Mouse (Mus musculus): ENCODE measurements around the gene H2afv. TPM values are rescaled to one million over a fixed set of nuclear protein-coding genes. Genes with fewer than 3 reads are reported as not detected.

H2afv gene
- 10 to 100 TPM; 41.4 to 42.5 TPM for total RNA-seq (2021)
- long read RNA-seq, experiment 1, transcript H2afv-202 (5 exons, 1,633 nt), result major isoform, 106 of 118 reads
- long read RNA-seq, experiment 1, transcript H2afv-201 (4 exons, 519 nt), result minor isoform, 6 of 118 reads
- long read RNA-seq, experiment 1, partial matches to known transcripts, result 2 of 118 reads
- long read RNA-seq, experiment 1, other reads (novel, unspliced or antisense), result 4 of 118 reads
- long read RNA-seq, experiment 2, transcript H2afv-202 (5 exons, 1,633 nt), result major isoform, 86 of 92 reads
- long read RNA-seq, experiment 2, partial matches to known transcripts, result 1 of 92 reads
- long read RNA-seq, experiment 2, other reads (novel, unspliced or antisense), result 1 of 92 reads

DNA sequence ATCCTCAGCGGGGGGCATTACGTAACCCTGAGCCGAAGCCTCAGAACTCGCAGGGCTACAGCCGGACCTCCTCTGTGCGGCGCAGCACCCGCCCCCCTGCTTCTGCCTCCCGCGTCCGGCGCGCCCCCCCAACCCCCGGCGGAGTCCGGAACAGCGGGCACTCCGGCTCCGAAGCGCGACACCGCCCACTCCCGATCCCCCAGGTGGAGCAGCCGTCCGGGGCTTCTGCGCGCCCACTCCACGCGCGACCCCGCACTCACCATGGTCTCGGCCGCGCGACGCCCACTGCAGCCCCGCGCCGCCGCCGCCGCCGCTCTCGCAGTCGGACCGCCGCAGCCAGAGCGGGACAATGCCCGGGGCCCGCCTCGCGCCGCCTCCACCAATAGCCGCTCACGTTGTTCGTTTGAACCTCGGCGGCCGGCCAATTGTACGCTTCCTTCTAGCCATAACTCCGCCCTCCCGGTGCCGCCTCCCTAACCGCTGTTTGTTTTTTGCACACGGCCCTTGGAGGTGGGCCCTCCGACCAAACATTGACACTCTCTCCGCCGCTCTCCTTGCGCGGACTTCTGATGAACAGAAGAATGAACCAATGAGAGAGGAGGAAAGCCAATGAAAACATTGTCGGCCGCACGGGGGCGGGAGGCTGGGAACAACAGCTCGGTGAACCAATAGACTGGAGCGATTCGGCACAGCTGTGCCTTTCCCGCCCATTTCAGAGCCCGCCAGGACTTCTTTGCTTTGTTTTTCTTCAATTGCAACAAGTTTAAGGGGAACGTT is at the start of gene H2afv:
Gene H2afv, minus strand, starts transcription at position 367 of the 777 bp plus-strand sequence.
- DNase-seq (ENCODE audit: low spot score in 2 of 2), result peak; percentile 99 to 100

DNA sequence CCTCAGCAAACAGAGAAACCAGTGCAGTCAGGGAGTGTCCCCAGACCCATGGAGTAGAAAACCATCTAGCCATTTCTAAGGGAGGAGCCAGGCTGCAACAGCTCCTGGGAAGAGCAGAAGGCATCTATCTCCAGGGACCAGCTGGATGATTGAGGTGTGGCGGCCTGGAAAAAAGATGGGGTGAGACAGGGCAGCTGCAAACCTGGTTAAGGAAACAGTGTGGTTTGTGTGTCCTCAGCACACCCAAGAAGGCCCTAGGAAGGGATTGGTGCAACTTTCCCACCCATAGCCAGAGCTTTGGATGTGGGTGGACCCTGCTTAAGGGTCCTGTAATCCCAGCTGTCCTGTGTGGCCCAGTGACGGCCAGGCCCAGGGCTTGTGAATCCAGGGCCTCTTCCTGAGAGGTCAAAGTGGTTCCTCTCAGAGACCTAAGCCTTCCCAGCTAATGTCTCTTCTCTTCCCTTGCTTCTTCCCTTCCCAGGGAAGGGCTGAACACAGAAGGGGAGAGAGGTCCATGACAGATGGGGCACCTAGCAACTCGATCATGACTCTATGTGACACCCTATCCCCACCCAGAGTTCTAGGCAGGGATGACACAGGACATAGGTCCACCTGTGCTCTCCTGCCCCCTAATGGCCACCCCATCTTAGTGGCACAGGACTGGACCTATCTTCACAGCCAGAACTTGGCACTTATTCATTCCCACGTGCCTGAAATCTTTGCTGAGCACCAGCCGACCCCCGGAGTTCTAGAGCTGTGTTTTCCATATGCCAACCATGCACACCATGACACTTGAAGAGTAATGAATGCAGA is 45.7 kb upstream of the H2afv start:
- no peak for DNase-seq (ENCODE audit: low spot score in 2 of 2)

DNA sequence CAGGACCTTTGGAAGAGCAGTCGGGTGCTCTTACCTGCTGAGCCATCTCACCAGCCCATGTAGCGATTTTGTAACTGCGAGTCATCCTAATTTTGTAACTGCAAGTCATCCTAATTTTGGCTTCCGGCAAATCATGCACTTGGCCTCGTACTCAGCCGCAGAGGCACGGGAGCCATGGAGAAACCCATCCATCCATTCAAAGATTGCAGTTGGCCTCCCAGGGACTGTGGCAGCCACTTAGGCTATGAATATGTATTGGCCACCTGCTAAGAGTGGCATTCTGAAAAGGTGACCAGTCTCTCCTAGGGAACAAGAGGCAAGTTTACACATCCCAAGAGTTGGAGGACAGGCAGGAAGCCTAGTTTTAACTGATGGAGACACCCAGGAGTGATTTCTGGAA is 45.0 kb upstream of the H2afv start:
- DNase-seq (ENCODE audit: low spot score in 2 of 2), result no peak

DNA sequence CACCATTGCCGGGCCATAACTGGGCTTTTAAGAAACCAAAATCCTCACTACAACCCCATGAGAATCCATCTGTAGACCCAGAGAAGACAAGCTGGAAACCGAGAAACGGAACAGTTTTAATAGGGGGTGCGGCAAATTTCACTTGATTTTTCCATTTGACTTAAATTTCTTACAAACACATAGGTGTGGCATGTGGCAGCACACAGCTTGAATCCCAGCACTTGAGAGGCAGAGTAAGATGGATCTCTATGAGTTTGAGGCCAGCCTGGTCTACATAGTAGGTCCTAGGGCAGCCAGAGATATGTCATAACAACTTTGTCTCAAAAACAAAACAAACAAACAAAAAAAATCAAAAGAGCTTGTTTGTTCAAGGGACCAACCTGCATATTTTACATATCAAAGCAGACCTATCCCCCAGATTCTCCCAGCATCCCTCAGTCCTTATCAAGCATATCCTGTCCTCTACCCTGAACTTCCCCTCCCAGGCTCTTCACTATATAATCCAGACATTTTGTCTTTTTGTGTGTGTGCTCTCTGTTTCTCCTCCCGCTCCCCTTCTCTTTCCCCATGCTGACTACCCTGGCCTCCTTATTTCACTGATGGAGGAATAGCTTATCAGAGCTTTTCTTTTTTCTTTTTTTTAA is 43.9 kb upstream of the H2afv start:
- no peak for DNase-seq (ENCODE audit: low spot score in 2 of 2)

DNA sequence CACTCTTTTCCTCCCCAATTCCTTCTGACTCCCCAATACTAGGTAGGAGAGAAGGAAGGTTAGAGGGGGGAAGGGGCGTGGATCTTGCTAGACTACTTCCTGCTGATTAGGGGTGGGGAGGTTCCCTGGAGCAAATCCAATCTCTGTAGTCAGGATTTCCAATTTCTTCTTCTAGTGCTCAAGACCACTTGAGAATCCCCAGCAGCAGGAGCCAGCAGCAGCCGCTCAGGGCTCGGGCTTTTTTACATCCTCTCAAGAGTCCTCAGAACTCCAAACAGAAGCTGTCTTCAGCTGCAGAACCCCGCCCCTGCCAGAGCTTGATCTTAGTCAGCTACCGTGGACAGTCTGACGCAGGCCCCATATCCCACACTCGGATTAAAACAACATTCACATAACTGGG is 43.3 kb upstream of the H2afv start:
- no peak for DNase-seq (ENCODE audit: low spot score in 2 of 2)

DNA sequence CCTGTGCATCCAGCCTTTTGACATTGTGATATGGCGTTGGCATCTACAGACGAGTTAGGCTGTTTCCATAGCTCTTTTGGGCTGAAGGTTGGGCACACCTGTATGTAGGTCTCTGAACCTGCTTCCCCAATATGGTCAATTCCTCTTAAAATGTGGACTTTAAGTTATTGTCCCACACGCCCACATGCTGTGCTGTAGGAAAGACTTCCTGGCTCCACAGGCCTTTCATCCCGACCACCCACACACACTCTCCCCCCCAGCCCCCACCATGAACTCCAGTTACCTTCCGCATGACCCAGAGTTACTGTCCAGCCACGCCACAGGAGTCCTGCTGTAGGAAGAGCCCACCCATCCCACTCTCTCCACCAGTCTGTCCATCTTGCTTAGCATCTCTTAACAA is 42.7 kb upstream of the H2afv start:
- DNase-seq (ENCODE audit: low spot score in 2 of 2), result no peak

DNA sequence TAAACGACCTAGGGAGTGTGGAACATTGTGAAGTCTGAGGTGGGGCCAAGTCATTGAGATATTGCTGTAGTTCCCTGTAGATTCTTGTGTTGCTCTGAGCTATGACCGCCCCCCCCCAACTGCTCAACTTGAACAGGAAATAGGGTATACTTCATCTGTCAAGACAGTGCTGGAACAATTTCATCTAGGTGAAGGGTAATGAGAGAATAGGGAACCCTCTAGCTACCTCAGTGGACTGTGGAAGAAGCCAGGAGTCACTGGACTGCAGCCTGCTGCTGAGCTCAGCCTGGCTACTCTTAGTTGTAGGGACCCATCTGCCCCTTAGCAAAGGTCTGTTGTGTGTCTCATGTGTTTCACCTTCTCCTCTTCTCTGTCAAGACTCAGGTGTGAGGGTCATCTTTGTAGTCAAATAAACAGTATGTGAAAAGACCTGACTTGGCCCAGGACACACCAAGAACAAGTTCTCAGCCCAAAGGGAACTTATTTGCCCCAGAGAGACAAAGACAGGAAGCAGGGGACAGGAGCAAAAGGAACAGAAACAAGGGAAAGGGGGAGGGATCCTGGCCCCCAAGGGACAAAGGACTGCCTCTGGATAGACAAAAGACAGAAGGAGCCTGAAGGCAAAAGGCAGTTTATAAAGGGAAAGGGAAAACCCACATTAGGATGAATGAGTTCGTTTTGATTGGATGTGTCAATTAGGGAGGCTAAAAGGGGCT is 40.2 kb upstream of the H2afv start:
- no peak for DNase-seq (ENCODE audit: low spot score in 2 of 2)

DNA sequence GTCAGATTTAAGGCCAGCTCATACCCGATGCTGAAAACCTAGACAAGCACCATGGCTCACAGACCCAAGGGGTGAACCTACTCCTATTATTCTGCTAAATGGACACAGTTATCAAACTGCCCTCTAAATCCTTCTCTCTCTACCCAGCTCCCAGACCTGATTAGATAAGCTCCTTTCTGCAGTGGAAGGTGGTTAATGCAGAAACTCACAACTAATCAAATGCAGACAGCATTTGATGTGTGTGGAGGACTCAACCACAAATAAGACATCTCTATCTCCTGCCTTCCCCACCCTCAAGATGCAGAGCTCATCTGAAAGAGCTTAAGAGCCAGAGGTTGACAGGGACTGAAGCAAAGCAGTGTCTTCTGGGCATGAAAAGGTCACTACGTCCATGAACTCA is 38.9 kb upstream of the H2afv start:
- no peak for DNase-seq (ENCODE audit: low spot score in 2 of 2)

DNA sequence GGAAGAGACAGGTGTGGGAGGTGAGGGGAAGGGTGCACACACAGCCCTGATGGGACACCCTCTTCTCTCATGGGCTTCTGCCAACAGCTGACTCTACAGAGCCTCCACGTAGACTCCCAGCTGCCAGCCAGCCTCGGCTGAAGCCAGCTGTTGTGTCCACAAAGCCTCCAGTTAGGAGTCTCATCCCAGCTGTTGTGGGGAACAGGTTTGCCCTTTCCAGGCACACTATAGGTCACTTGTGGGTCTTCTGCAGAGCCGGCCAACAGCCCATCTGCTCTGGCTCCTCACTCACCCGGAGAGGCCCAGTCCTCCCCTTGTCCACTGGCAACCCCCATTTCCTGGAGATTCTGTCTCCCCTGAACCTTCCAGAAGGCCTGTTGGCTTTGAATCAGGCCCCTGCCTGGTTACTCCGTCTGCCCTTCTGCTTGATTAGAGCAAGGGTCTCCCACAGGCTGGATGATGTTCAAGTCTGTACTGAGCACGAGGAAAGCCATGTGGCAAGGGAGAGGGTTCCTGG is 37.5 kb upstream of the H2afv start:
- DNase-seq (ENCODE audit: low spot score in 2 of 2), result no peak

DNA sequence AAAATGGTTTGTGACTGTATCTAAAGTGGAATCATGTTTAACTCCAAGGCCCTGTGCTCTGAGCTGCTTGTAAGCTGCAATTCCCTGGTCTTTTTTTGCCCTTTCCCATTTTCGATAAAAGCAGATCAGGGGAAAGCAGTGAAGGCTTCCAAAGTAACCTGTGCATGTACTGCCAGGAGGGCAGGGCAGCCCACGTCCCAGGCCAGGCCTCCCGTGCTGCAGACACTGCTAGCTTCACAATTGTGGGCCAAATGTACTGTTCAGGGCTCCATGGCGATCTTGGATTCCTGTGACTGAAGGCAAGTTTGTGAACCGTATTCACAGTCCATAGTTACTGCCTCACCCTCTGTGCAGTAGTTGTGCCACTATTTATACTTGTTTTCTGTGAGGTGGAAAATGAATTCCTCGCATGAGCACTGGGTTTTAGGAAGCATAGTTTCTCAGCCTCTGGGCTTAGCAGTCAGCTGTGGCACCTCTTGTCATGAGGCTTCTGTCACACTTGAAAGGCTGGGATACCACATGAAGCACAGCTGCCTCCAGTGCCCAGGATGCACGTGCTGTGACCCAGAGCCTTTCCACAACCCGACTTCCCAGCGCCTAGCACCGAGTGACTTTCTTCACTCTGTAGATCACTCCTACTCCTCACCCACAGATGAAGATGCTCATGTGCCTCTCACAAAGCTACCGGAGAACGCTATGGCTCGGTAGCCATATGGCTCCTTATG is 36.6 kb upstream of the H2afv start:
- peak in 1 of 2 experiments; percentile 12 for DNase-seq (ENCODE audit: low spot score in 2 of 2)

DNA sequence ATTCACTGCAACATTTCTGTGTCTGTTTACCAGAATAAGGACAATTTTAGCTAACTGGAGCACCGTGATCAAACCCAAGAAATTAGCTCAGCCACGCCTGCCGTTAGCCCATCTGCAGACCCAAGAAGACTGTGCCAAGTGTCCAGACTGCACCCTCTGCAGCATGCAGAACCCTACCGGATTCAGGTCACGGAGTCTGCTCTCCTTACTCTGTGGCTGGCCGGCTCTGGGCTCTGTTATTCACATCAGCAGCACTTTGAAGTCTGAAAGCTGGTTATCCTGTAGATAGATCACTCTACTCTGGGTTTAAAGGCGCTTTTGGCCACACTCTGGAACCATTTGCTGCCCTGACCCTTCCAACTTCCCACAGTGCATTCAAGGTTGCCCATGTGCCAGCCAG is 35.9 kb upstream of the H2afv start:
- no peak for DNase-seq (ENCODE audit: low spot score in 2 of 2)

DNA sequence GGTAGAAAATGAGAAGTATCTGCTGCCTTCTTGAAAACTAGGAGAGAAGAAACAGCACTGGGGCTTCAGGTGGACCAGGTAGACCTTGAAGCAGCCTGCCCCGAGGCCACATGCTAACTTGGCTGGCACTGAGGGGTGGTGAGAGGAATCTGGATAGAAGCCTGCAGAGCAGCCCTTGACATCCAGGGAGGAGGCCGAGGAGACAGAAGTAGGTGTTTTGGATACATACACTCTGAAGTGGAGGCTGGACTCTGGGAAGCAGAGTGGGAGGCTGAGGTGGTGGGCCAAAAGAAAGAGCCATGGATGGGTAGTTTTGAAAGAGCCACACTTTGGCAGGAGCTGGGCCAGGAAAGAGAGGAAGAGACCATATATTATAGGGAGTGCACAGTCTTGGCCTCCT is 35.0 kb upstream of the H2afv start:
- no peak for DNase-seq (ENCODE audit: low spot score in 2 of 2)

DNA sequence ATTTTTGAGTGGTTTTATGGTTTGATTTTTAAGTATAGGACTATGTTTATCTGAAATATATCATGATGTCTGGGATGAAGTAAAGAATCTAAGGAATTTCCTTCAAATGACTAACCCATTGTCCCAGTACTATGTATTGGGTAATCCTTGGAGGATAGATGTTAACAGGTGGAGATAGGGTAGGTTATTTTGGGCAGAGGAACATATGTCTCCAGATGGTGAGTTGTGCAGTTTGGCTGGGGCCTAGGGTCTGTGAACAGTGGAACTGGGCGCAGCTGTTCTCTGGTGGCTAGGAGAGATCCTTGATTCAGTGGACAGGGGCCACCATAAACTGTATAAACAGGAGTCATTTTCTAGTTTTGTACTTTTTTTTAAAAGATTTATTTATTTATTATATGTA is 33.1 kb upstream of the H2afv start:
- no peak for DNase-seq (ENCODE audit: low spot score in 2 of 2)

DNA sequence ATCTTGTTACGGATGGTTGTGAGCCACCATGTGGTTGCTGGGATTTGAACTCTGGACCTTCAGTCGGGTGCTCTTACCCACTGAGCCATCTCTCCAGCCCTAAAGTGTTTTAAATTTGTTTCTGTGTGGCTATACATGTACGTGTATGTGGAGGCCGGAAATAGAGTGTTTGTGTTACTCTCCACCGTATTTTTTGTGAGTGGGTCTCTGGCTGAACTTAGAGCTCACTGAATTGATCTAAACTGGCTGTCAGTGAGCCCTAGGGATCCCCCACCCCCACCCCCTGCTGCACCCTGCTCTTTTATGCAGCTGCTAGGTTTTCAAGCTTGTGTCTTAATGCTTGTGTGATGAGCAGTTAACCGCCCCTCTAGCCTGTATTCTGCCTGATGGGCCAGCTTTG is 32.6 kb upstream of the H2afv start:
- DNase-seq (ENCODE audit: low spot score in 2 of 2), result no peak

DNA sequence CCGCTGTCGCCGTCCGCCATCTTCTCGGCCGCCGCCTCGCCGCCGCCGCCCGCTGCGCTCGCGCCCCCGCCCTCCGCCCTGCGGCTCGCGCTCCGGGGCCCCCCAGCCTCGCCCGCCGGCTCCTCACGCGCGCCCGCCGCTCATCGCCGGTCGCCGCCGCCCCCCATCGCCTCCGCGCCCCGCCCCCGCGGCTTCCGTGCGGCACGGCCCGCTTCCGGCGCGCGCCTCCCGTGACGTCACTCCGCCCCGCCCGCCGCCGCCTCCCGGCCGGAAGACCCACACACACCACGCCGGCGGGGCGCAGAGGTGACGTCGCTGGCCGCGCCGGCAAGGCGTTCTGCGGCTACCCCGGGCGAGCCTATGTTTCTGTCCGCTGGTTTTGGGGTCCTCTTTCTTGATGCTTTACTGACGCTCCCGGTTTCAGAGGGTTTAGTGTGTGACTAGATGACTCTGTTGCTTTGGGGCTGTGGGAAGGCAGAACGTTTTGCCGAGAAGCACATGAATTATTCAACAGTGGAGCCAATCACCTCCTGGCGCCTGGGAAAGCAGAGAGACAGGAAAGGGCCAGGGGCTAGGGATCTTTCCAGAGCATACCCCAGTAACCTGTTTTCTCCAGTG is 31.7 kb upstream of the H2afv start, which contains the start of gene Purb:
Gene Purb, minus strand, starts transcription at position 51 of the 618 bp plus-strand sequence.
- peak; percentile 91 to 95 for DNase-seq (ENCODE audit: low spot score in 2 of 2)

DNA sequence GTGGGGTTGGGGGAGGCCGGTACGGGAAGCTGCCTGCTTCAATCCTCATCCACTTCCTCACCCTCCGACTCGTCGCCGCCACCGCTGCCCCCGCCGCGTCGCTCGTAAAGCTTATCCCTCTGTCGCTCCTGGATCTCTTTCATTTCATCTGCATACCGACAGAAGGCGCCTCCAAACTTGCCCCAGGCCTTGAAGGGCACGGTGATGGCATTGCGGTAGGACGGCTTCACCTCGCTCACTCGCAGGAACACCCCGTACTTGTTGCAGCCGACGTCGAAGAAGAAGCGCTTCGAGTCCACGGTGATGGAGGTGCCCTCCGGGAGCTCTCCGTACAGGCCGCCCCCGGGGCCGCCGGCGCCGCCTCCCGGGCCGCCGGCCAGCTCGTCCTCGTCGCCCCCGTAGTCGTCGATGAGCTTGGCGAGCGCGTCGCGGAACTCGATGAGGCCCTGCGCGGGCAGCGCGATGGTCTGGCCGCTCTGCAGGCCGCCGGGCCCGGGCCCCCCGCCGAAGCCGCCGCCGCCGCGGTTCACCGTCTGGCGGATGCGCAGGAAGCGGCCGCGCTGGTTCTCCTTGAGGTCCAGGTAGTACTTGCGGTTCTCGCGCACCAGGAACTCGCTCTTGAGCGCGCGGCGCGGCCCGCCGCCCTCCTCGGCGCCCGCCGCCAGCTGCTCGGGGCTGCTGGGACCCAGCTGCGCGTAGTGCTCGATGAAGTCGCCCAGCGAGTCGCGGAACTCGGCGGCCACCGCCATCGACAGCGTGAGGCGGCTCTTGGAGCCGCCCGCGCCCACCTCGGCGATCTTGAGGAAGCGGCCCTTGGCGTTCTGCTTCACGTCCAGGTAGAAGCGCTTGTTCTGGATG is 30.9 kb upstream of the H2afv start:
- DNase-seq (ENCODE audit: low spot score in 2 of 2), result peak; percentile 30 to 61

DNA sequence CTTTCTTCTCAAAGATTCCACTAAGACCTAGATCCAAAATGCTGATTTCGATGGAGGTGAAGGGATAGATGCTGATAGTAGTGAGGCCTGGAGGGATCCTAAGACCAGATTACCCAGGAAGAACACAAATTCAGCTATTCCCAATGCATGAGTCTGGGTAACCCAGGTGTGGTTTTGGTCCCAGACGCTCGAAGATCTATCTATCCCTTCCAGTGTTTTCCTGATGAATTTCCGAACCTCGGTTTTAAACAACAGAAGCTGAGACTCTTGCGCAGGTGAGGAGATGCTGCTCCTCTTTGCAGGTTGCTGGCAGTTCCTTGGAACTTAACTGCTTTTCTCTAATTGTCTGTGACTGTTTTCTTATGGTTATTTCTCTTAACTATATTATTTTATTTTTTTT is 30.1 kb upstream of the H2afv start:
- DNase-seq (ENCODE audit: low spot score in 2 of 2), result no peak

DNA sequence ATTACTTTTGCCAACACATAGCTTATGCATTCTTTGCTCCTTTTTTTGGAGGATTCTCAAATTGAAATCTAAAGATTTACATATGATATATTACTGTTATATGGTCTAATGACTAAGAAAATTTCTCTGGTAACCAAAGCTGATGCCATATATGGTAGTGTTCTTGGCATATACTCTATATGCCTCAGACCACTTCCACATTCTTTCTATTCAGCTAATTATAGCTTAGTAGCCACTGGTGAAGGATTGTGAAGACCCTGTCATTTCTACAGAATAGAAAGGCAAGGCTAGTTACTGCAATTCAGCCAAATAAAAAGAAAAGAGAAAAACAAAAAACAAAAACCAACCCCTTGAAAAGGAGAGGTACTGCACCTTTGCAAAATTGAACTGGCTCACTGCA is 27.8 kb upstream of the H2afv start:
- no peak for DNase-seq (ENCODE audit: low spot score in 2 of 2)
